Mouse (Mus musculus) lung, postnatal 0 days (tissue): ENCODE results near the gene Vps9d1.

Experiments used
- CTCF ChIP-seq: IDR thresholded peaks from 2 replicates; pipeline ENCODE4 v1.5.1; 2016; ENCODE audit warnings: antibody characterized with exemption, mild to moderate bottlenecking
- EP300 ChIP-seq: IDR thresholded peaks from 2 replicates; pipeline ENCODE4 v1.6.1; 2016; ENCODE audit warnings: antibody characterized with exemption, mild to moderate bottlenecking, control low read depth

DNA sequence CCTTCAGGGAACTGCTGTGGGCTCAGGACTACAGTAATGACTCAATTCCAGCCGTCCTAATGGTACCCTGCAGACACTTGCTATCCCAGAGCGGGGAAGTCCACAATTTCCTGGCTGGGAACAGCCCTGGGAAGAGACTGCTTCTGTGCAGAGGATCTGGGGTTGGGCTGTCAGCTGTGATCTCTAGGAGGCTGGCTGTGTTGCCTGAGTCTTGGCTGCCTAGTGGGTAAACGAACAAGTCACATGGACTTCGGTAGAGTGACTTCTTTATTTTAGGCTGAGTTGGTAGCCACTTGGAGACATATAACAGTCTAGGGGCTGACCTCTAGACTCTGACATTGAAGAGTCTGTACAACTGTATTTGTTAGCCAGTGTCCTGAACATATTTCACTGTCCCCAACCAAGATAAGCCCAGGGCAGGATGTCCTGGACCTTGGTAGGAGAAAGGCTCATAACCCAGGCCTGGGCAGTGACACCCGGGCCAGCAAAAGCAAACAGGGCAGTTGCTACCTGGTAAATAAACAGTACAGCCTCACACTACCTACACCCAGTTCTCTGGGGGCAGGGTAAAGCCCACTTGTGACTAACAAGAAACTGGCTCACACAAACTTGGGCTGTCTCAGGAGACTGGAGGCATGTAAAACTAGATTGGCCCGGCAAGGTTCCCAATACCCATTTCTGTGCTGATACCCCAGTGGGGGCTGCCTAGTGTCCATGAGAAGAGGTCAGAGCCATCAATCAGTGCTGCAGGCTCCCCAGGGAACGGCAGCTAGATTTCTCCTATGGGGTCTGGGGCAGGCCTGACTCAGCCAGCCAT is 11.8 kb downstream of the Vps9d1 start:
- TF ChIP-seq CTCF: no peak
- no peak for TF ChIP-seq EP300
